Mouse (Mus musculus) CD4-positive, CD25-positive, alpha-beta regulatory T cell, adult 2 months (primary cell): ENCODE results near the gene Kank4.
"Not testable (repeated sequence)": the region's sequence is repeated elsewhere in the genome, so short reads cannot be mapped to it uniquely, and the experiment has no call there.

Experiments used
- DNase-seq: peaks from one replicate; pipeline ENCODE4 v3.0.0-alpha.2; 2012; ENCODE audit warnings: low read depth, low spot score

Kank4 gene

DNA sequence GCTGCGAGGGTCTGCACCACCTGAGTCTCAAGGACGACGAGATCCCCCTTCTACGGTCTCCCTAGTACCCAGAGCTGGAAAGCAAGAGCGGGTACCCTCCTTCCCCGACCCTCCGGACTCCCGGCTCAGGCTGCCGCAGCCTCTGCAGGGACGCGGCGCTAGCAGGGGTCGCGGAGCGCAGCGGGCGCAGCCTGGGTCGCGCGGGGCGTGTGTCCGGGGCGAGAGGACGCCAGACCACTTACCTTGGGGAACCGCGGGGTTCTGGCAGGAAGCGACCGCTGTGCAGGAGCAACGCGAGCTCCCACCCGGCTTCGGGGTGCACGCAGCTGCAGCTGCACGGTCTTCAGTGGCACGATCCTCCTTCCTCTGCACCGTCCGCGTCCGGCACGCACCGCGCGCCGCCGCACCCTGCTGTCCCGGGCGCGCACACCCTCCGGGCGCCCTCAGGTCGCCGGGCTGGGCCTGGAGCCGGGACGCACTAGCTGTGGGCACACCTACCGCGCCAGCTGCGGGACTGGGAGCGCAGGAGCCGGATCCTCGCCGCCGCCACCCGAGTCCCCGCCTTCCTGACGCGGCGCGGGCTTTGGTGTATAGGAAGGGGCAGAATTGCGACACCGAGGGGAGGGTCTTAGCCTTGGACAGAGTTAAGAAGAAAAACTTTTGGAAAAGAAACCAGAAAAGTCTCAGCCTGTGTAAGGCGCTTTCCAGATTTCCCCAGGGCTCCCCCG is at the start of gene Kank4:
Gene Kank4 (minus strand): TSS at position 354 of the 728 bp plus-strand sequence.
- DNase-seq = no peak

DNA sequence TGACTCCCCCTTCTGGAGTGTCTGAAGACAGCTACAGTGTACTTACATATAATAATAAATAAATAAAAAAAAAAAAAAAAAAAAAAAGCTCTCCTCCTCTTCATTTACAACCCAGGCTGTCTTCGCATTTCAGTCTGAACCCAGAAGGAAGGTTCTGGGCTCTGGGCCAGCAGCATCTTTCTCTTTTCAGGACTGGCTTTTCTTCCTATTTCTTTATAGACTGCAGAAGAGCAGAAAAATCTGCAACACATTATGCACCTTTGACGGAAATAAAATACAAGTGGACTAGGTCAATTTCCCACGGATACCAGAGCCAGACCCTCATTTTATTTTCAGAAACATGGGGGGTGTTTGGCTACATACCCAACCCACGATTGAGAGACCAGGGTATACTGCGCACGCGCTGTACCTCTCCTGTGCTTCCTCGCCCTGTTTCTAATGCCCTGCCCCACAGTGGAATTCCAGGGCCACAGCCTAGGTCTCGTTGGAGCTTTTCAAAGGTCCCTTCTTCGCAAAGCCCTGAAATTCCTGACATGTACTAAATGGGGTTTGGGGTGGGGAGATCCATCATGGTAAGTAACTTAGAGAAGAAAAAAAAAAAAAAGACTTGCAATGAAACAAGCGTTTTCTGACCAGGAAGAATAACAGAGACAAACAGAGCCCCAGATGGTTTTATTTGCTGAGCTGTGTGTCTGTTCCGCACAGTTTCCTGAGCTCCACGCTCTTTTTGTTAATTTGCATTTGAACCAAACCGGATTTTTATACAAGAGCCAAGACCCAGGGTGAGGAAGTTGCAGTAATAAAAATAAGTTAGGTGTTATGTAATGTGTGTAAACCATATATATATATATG is 48.3 kb upstream of the Kank4 start:
- DNase-seq = no peak

- DNase-seq = no peak
Measured at GRCm38 (mm10) chr4:98864546-98864945, 47.2 kb upstream of the Kank4 start.

GRCm38 (mm10) chr4:98864094-98864493 is 46.8 kb upstream of the Kank4 start:
- no peak for DNase-seq

- DNase-seq = no peak
Measured at GRCm38 (mm10) chr4:98863451-98863850, 46.1 kb upstream of the Kank4 start.

- DNase-seq = no peak
Measured at GRCm38 (mm10) chr4:98858151-98858855, 41.0 kb upstream of the Kank4 start.

- DNase-seq = no peak
Measured at GRCm38 (mm10) chr4:98857037-98857648, 39.8 kb upstream of the Kank4 start.

GRCm38 (mm10) chr4:98853926-98854325 is 36.6 kb upstream of the Kank4 start:
- DNase-seq = no peak

- not testable (repeated sequence) for DNase-seq
Measured at GRCm38 (mm10) chr4:98850485-98850884, 33.1 kb upstream of the Kank4 start.

- no peak for DNase-seq
Measured at GRCm38 (mm10) chr4:98847120-98847885, 30.0 kb upstream of the Kank4 start.

DNA sequence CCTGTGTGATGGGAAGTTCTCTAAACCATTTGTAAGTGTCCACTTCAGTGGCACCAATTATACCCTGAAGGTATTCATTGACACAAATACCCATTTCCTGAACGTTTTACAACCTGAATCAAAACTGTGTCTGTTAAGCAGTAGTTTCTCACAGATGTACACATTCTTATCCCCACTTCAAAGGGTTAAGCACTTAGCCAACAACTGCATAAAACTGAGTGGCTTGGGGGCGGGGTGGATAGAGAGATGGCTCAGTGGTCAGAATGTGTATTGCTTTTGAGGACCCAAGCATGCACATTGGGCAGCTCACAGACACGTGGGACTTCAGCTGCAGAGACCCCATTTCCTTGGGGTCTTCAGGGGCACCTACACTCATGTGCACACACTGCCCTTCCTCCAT is 29.1 kb upstream of the Kank4 start:
- no peak for DNase-seq

GRCm38 (mm10) chr4:98845687-98846125 is 28.4 kb upstream of the Kank4 start:
- DNase-seq = no peak

GRCm38 (mm10) chr4:98845201-98845600 is 27.9 kb upstream of the Kank4 start:
- no peak for DNase-seq

GRCm38 (mm10) chr4:98843906-98844597 is 26.7 kb upstream of the Kank4 start:
- DNase-seq = no peak

DNA sequence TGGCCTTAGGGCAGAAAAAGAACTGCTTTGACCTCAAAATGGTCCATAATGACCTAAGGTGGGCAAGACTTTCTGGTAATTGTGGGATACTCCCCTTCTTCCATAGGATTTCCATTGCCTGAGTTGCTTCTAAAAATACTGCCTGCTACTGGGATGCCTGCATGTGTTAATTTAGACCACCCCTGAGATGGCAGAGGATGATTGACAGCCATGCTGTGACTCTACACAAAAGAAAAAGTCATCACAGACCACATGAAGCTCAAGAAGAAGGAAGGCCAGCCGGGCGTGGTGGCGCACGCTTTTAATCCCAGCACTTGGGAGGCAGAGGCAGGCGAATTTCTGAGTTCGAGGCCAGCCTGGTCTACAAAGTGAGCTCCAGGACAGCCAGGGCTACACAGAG is 23.9 kb upstream of the Kank4 start:
- not testable (repeated sequence) for DNase-seq

- no peak for DNase-seq
Measured at GRCm38 (mm10) chr4:98840526-98840925, 23.2 kb upstream of the Kank4 start.

GRCm38 (mm10) chr4:98838913-98839312 is 21.6 kb upstream of the Kank4 start:
- DNase-seq = no peak

DNA sequence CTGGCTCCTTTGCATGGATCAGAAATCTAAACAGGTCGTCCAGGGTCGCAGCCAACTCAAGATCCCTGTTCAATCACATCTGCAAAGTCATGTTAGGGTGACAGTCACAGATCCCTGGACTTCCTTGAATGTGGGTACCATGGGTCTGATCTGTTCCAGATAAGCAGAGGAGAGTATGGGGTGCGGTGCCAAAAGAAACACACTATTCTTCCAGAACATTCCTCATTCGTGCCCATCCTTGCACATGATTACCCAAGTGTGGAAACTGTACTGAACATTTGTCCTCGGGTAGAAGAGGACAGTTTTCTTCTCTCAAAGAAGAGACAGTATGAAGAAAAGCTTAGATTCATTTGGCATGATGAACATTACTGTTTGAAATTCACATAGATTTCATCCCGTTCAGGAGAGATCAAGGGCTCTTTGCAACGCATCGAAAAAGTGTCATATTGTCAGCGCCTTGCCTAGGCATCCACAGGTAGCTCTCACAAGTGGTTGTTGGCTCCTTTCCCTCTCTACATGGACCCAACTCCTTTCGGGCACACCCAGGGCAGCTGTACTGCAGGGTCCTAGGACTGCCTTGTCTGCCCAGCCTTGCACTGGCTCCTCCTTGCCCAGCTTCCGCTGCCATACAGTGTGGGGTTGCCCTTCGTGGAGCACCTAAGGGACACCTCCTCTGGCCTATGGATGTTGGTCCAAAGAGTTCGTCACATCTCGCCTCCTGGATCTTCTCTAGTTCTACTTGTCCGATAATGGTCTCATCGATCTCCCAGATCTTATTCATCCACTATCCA is 20.6 kb upstream of the Kank4 start:
- no peak for DNase-seq

- no peak for DNase-seq
Measured at GRCm38 (mm10) chr4:98836519-98836918, 19.2 kb upstream of the Kank4 start.

DNA sequence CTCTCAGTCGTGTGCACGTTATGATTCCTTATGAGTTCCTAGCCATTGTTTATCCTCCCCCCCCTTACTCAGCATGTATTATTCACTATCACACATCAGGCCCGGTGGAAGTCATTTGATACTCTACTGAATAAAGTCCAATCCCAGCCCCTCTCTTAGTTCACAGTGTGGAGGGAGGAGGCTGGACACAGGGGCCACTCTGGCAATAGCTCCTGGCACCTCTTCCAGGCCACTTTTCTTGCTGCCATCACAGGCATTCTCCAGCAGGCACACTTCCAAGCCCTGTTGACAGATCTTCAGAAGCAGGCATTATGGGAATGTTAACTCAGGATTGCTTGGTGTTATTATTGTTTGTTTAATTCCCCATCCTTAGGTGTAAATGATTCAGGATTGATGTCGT is 17.4 kb upstream of the Kank4 start:
- no peak for DNase-seq
